Mouse (Mus musculus): ENCODE measurements at regions not wholly inside any gene's neighbourhood (a gene's known extent, or its start where the extent isn't known, plus 50 kb on each side); places are given as distances from the start of the nearest gene placed in this dataset.

DNA sequence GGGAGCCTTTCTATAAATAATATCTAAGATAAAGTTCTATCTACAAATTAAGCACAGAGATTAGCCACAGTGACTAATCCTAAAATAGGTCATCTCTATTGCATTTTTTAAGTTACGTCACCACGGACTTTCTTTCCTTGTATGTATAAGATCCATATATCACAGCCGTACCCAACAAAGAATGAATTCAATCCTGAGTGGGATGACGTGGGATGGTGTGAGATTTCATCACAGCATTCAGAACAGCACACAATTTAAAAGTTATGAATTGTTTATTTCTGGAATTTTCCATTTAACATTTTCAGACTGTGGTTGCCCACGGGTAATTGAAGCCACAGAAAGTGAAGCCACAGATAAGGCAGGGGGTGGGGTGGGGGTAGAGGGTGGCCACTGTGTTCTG is 129.0 kb upstream of the Dynlrb2 start:
- DNase-seq (ENCODE audit: extremely low spot score): no peak

DNA sequence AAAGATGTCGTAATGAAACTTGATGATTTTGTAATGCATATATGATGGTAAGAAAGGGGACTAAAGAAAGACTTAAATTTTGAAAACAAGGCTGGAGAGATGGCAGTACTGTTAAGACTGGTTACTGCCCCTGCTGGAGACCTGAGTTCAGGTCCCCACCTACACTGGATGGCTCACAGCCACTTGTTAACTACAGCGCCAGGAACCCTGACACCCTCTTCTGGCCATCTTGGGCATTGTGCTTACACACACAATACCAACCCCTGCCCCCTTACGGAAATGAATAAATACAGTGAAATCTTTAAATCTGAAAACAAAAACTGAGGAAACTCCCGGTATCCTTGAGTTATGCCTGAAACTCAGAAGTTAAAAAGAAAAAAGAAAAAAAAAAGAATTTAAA is 131.7 kb upstream of the Dynlrb2 start:
- DNase-seq (ENCODE audit: extremely low spot score): no peak

DNA sequence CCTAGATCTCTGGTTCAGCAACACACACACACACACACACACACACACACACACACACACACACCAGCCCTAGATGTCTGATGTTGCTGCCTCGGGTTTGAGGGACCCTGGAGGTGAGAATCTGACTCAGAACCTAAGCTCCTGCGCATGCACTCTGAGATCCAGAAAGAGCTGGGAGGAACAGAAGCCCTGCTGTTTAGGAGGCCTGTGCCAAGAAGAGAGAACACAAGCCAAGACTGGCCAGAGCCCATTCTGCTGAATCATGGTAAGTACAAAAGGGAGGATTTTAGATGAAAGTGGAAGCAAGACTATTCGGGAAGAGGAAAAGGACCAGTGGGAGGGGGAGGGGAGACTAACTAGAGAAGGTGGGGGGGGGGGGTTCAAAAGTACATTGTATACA is 132.2 kb upstream of the Dynlrb2 start:
- no peak for DNase-seq (ENCODE audit: extremely low spot score)

DNA sequence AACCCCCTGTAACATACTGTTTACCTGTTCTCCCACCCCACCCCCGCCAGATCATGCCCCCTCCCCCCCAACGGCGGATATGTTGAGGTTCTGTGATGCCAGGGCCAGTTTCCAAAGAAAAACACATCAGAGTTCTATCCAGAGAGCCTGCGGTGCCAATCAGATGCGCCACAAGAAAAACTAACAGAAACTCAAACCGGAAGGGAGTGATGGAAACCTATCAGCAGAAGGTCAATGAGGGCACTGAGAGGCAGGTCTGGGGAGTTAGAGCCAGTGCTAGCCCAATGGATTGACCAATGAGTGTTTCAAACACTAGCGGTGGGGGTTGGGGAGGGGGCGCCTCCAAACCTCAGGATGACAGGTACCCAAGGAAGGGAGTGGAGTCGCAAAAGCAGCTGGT is 132.7 kb upstream of the Dynlrb2 start:
- DNase-seq (ENCODE audit: extremely low spot score): no peak

DNA sequence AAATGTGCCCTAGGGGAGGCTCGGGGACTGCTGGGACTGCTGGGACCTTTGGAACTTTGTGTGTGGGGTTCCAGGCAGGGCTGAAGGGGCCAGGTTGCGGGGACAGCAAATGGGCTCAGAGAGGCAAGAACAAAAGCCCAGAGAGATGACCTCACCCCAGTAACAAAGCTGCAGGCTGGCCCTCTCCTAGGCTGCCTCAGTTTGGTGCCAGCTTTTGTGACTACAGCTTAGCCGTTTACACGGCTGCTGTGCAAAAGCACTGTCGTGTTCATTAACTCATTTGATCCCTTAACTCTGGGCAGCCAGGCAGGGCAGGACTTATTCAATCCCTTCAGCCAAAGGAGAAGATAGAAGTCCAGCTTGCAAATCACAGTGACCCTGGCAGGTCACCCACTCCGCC is 137.3 kb upstream of the Dynlrb2 start:
- no peak for DNase-seq (ENCODE audit: extremely low spot score)

DNA sequence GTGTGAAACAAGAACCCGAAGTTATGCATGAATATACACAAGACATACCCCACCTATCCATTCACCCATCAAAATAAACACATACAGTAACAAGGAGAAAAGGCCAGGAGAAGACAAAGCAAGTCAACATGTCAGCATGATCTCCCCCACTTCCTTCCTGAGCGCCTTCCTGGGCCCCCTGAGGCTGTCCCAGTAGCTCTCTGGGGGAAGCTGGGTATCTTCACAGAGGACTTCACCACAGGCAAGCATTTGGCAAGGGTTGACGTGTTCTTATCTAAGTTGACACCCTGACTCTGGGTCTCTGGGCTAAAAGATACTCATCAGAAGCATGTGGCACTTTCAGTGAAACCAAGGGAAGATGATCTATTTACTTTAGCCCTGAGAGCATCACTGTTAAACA is 138.1 kb upstream of the Dynlrb2 start:
- no peak for DNase-seq (ENCODE audit: extremely low spot score)

DNA sequence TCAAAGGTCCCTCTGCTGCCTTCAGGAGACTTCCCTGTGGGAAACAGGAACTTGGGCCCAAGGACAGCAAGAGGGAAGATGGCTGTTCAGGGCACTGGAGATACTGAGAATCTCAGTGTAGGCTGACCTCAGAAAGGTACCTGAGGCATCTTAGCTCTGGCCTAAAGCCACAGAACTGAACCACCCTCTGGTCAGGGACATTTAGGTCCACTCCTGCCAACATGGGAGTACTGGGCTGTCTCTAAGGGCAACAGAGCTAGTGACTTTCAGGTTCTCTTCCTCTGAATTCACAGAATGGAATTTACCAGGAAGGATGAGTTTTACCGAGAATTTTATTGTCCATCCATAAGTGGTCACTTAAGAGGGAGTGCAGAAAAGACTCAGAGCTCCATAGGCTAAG is 140.0 kb upstream of the Dynlrb2 start:
- DNase-seq (ENCODE audit: extremely low spot score): no peak

DNA sequence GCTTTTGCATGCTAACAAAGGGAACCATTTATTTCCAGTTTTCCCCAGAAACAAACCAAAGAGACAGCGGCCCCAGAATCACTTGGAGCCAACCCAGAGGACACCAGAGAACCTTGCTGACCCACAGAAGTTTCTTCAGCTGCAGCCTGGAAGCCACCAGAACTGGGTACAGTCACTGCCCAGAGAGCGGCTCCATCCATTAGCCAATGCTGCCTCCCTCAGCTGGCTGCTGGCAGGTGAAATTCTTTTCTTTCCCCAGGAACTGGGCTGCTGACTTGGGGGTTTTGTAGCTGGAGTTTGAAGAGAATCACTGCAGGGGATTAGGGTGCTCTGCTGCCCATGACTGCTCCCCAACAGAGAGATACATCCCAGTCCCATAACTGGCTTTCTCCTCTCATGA is 140.6 kb upstream of the Dynlrb2 start:
- DNase-seq (ENCODE audit: extremely low spot score): no peak

DNA sequence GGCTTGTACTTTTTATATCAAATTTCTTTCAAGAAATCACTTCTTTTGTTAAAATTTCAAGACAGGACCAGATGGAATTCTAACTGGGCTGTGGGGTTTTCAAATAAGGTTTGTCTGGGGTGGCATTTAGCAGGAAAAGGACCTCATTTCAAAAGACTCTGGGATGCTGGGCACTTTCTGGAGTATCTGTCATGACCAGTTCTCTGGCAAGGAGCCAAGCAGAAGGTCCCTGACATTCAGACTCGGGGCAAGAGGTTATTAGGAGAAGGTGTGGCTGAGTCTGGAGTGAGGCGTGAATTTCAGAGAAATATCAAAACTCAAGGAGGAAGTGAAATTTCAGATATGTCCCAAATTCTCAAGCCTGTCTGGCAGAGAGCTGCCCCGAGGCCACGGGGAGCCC is 142.4 kb upstream of the Dynlrb2 start:
- no peak for DNase-seq (ENCODE audit: extremely low spot score)

DNA sequence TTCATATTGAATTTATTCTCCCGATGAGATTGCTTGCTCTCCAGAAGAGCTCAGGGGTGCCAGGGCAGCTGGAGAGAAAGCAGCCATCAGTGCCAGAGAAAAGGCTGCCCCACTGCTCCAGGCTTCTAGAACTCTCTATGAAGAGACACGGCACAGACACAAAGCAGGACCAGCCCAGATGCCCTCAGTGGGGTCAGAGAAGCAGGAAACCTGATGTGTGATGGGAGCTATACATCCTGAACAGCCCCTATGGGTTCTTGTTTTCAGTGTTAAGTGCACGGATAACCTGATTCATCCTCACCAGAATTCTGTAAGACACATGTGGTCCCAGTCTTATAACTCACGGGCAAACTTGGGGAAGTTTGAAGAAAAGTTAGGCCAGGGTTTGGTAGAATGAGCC is 145.0 kb upstream of the Dynlrb2 start:
- DNase-seq (ENCODE audit: extremely low spot score): no peak

DNA sequence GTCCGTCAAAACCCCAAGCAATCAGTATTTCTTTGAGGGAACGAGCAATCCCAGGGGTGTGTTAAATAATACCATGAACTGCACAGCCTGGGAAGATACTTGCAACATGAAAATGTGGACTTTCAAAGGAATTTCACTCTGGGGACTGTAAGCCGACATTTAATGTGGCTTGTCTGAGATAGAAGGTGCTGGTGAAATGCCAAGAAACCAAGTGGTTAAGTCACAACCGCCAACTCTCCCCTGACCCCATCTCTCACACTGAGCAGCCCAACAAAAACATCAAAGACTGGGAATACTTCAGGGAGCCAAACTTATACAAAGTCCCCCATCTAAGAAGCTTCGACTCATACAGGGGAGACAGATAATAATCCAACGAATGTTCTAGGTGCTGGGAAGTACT is 150.0 kb upstream of the Dynlrb2 start:
- no peak for DNase-seq (ENCODE audit: extremely low spot score)

DNA sequence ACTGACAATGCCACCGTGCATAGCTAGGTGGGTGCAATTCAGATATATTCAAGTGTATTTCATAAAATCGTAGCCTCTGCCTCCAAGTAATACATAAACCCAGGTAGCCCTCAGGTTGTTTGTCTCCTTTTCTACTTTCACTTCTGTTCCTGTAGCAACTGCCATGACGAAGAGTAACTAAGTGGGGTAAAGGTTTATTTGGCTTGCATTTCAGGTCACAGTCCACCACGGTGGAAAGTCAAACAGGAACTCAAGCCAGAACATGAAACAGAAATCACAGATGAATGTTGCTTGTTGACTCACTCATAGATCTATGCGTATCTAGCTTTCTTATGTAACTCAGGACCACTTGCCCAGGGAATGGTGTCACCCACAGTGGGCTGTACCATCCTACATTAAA is 150.9 kb upstream of the Dynlrb2 start:
- DNase-seq (ENCODE audit: extremely low spot score): no peak

DNA sequence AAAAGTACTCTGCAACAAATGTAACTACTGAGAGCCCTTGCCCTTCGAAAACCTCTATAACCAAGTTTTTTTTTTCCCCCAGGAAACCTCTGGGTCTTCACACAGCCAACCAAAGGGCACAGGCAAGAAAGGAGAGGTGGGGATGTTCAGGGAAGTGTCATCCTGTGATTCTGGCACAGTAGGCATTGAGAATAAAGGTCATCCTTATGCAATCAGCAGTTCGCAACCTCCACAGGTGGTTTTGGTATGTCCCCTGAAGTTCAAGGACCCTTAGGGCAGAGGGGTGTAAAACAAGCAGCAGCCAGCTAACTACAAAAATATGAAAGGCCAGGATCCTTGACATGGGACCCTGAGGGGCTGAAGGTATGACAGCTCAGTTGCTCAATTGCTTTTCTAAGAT is 152.1 kb upstream of the Dynlrb2 start:
- DNase-seq (ENCODE audit: extremely low spot score): no peak

DNA sequence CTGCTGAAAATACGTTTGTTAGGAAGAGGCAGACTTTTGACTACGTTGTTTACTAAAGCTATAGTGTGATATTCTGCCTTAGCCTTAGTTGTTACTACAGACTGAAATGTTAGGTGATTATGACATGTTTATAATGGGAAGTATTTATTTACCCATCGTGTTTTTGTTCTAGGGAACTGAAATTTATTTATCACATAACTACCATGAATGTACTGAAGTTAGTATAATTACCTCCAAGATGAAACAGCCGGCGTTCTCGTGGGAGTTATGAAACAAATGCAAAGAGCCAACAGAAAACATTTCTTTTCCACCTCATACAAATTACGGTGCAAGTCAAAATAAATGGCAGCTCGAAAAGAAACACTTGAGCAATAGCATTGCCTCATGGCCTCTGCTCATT is 155.8 kb upstream of the Dynlrb2 start:
- no peak for DNase-seq (ENCODE audit: extremely low spot score)

DNA sequence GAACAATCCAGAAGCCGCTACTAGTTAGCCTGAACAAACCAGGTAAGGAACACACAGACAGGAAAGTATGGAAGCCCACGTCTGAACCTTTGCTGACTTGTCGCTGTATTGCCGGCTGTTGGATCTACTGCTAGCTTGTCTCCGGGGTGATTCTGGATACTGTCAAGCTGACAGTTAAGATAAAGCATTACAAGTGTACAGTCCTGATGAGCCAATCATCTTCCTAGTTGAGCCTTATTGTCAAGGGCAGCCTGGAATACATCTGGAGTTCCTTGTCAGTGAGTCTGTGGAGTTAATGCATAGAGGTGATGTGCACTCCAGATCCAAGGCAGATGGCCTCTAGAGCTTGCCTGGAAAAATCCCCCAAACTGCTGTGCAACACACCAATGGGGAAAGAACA is 157.8 kb upstream of the Dynlrb2 start:
- DNase-seq (ENCODE audit: extremely low spot score): no peak

DNA sequence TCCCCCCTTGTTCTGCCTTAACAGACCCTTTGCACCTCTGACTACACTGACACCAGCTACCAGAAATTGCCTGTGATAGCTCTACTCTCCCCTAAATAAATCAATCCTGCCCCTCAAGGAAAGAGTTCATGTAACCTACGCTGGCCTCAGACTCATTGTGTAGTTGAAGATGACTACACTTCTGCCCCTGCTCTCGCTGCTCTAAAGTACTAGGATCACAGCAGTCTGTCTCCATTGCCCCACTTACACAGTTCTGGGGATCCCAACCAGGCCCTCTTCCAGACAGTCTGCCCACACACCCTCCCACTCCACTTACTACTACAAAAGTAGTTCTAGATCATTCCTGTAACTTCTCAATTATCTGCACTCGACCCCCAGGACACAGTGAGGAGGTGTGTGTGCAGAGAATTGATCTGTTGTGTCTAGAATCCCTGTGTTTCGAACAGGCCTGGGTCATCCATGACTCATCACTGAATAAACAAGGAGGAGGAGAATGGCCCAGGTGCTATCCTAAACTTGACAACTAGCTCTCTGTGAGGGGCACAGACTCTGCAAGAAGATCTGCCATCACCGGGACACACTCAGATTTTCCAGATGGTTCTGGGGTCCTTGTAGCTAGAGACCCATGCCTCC is 160.1 kb upstream of the Dynlrb2 start:
- DNase-seq (ENCODE audit: extremely low spot score): no peak

DNA sequence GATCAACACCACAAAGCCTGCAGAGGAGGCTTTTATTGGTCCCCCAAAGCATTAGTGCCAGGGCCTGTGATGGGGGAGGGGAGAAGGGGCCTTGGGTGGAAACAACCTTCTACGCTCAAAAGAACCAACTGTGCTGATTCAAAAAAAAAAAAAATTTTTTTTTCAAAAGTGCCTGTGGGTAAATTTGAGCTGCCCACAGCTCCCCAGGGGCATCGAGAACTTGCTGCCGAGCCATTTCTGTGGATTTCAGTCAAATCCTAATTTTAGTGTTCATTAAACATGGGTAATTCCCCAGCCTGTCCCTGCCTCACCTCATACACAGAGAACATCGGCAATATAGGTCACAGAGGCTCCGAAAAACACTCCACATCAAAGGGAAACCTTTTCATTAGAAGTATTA is 161.2 kb upstream of the Dynlrb2 start:
- no peak for DNase-seq (ENCODE audit: extremely low spot score)

DNA sequence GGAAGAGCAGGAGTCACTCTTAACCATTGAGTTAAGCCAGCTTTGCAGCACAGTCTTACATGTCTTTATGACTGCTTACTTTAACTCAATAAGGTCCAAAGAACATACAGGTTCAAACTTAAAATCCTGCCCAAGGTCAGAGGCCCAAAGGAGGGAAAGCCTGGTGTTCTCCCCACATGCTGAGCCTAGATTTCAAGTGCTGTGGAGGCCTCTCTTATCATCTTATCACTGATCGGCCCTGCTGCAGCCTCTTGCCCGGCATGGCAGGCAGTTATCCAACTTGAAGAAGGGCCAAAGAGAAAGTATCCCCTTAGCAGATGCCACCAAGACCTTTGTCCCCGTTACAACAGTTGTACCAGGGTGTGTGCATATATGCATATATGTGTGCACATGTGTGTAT is 170.0 kb upstream of the Dynlrb2 start:
- DNase-seq (ENCODE audit: extremely low spot score): no peak

DNA sequence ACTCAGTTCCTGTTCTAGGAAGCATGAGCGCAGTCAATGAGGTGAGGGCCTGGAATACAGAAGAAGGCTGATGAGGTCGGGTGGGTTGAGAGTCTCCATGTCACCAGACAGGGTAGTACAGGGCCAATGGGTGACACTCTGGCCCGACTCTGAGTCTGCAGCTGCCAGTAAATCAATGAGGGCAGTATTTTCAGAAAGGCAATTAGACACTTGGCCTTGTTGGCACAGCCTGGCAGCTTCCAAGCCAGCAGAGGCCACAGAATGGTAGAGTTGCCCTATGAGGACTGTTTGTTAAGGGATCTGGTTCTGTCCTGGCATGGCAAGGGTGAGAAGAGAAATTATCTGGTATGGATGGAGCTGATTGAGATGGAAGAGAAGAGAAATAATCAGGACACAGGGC is 170.7 kb upstream of the Dynlrb2 start:
- no peak for DNase-seq (ENCODE audit: extremely low spot score)

DNA sequence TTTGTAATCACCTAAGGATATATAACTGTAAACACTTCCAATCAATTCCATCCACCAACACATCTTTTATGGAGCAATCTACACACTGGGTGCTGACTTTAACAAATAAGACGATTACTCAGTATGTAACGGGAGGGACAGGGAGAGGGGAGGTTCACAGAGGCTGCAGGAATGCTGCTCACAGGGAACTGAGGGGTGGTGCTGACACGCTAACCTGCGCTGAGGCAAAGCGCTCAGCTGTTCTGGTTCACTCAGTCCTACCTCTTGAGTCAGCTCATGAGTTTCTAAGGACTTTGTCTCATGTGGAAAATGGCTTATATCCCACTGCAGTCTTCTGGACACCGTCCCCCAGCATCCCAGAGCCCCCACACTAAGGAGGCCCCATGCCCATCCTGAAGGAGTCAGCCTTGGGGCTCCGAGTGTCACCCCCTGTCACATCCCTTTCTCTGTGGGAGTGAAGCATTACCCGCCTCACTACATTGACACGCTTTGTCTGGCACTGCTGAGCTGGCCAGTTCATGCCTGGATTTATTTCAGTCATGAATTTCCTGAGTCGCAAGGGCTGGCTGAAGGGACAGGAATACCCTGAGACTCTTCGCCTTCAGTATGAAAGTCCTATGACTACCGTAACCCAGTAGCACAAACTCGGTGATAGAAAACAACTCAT is 184.6 kb upstream of the Dynlrb2 start:
- no peak for DNase-seq (ENCODE audit: extremely low spot score)

DNA sequence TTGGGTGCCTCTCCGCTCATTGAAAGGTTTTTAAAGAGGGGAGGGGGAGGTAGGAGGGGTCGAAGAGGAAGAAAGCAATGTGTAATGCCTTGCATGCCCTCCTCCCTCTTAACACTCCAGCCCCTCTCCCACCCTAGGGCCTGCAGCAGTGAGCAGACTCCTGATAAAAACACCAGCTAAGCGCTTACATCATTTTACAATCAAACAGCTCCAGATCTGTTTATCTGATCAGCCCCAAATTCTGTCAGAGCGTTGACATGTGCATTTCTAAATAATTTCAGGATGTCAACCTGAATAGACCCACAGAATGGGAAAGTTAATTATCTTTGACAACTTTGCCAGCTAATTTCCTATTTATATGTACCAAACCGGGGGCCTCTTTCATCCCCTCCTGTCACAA is 189.4 kb upstream of the Dynlrb2 start:
- no peak for DNase-seq (ENCODE audit: extremely low spot score)

DNA sequence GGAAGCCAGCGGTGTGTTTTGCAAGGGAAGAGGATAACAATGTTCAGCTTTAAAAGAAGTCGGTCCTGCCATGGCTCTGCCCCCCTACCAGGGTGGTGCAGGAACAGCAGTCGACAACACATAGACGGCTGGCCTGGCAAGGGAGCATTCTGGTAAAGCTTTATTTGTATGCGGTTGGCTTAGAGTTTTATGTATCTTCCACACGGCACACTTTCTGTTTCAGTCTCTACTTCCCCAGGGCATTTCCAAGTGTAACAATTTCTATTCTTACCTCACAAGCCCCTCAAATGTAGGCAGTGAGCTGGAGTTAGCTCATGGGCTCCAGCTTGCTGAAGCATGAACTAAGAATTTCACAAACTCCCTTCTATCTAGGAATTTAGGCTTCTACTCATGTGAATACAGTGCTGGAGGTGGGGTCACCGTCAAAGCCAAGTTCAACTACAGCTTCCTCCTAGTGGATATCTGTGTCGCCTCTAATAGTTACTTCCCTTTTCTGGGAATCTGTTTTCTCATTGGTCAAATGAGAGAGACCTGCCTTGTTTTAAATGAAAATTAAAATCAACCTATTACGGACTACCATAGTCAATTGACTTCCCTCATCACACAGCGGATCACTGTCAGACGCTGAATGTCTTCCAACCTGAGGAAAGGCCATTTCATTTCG is 190.2 kb upstream of the Dynlrb2 start:
- no peak for DNase-seq (ENCODE audit: extremely low spot score)

DNA sequence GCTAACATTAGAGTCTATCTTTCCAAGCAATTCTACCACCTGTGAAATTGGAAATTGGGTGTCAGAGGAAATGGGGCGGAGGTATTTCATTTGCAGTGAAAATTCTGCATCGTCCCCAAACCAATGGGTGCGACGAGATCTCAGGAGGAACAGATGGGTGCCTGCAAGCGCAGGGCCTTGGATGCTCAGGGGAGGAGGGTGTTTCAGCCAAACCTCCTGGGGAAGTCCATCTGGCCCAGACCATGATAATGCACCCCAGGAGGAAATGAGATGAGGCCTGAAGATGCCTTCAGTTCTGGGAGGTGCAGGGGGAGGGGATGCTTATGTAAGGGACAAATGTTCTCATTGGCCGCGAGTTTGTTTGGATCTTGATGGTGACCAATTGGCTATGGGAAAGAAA is 205.9 kb upstream of the Dynlrb2 start:
- DNase-seq (ENCODE audit: extremely low spot score): no peak

Data from embryo, embryonic 9.5 days (tissue).